Mouse (Mus musculus) limb, embryonic 10.5 days (tissue): ENCODE results near the gene Tor2a. TPM values are rescaled to one million over a fixed set of nuclear protein-coding genes. Genes with fewer than 3 reads are reported as not detected.

ENCODE experiments used
- DNase-seq: peaks from one replicate; pipeline ENCODE4 v3.0.0-alpha.2; 2017; ENCODE audit warnings: low spot score
- H3K27ac ChIP-seq: fragments of 300-500 bp; sonication (generic); 2 replicates; pipeline ENCODE4 v1.5.1; 2016; ENCODE audit warnings: mild to moderate bottlenecking
- H3K27me3 ChIP-seq: fragments of 300-500 bp; sonication (generic); 2 replicates; pipeline ENCODE4 v1.6.1; 2016; ENCODE audit warnings: low read depth, mild to moderate bottlenecking; ENCODE audit not compliant: poor library complexity, severe bottlenecking
- H3K36me3 ChIP-seq: fragments of 300-500 bp; sonication (generic); 2 replicates; pipeline ENCODE4 v1.6.1; 2016; ENCODE audit warnings: mild to moderate bottlenecking, moderate library complexity
- H3K4me1 ChIP-seq: fragments of 300-500 bp; sonication (generic); 2 replicates; pipeline ENCODE4 v1.6.1; 2016
- H3K4me3 ChIP-seq: fragments of 300-500 bp; sonication (generic); 2 replicates; pipeline ENCODE4 v1.5.1; 2016; ENCODE audit warnings: mild to moderate bottlenecking, moderate library complexity
- H3K9me3 ChIP-seq: fragments of 300-500 bp; sonication (generic); replicated peaks from 2 replicates; pipeline ENCODE4 v1.6.1; 2016; ENCODE audit warnings: mild to moderate bottlenecking
- WGBS: fragments of 180-500 bp; shearing (Covaris S2); methylation state at CpG from one replicate; pipeline ENCODE4 v1.1.7; 2016; 5-methylcytosine and 5-hydroxymethylcytosine counted together
- polyA plus RNA-seq: library from polyadenylated mRNA; unstranded; fragments of >200 nt; fragmentation: Nextera tagmentation; extraction: Ambion mirVana; gene quantifications from 2 replicates; pipeline ENCODE4 v1.2.1, GENCODE M21; 2016

The Tor2a gene
- polyA plus RNA-seq, 1 experiment from 2014 or later = 61.1 TPM

GRCm38 (mm10) chr2:32752181-32752580, 4.9 kb upstream of the Tor2a start:
- Histone ChIP-seq H3K36me3 (peaks cover 29% of the 10 kb centered on the region), H3K4me3 (peak overlapping the region; percentile 57; the same call in 1 of the 2 replicates), H3K9me3 (no peaks in the 10 kb centered on the region), H3K4me1 (peaks cover 29% of the 10 kb centered on the region), H3K27me3 (peaks cover 15% of the 10 kb centered on the region), H3K27ac (no peak overlapping the region)
- no peak for DNase-seq
- WGBS = 74% methylated on average over 10 of the region's 10 CpGs

GRCm38 (mm10) chr2:32756674-32757055, 369 bp upstream of the Tor2a start:
- DNase-seq = no peak
- Histone ChIP-seq H3K27ac (peak overlapping the region; percentile 95; the same call in 1 of the 2 replicates), H3K27me3 (peaks cover 15% of the 10 kb centered on the region), H3K4me3 (peak overlapping the region; percentile 68), H3K4me1 (peaks cover 24% of the 10 kb centered on the region), H3K36me3 (peaks cover 35% of the 10 kb centered on the region), H3K9me3 (no peaks in the 10 kb centered on the region)
- 35% methylated on average over 6 of the region's 6 CpGs for WGBS

GRCm38 (mm10) chr2:32758503-32758902, 1.5 kb downstream of the Tor2a start:
- no peak for DNase-seq
- H3K27me3 ChIP-seq = 0 out of 2 replicates have a peak, but pooled peaks cover 7% of the 10 kb centered on the region
- 71% methylated on average over 8 of the region's 8 CpGs for WGBS
- peaks cover 15% of the 10 kb centered on the region; the same call in 1 of the 2 replicates for H3K4me1 ChIP-seq
- no peak overlapping the region for H3K4me3 ChIP-seq
- H3K27ac ChIP-seq = no peak overlapping the region
- no peaks in the 10 kb centered on the region for H3K9me3 ChIP-seq
- H3K36me3 ChIP-seq = peaks cover 40% of the 10 kb centered on the region

GRCm38 (mm10) chr2:32759001-32759400, 2.0 kb downstream of the Tor2a start:
- Histone ChIP-seq H3K4me3 (no peak overlapping the region), H3K4me1 (peaks cover 15% of the 10 kb centered on the region; the same call in 1 of the 2 replicates), H3K36me3 (peaks cover 40% of the 10 kb centered on the region), H3K27me3 (0 out of 2 replicates have a peak, but pooled peaks cover 7% of the 10 kb centered on the region), H3K9me3 (no peaks in the 10 kb centered on the region), H3K27ac (no peak overlapping the region)
- WGBS = 86% methylated on average over 2 of the region's 2 CpGs
- DNase-seq = no peak

- DNase-seq = no peak
- Histone ChIP-seq H3K4me3 (no peak overlapping the region), H3K36me3 (peaks cover 34% of the 10 kb centered on the region), H3K4me1 (peaks cover 15% of the 10 kb centered on the region; the same call in 1 of the 2 replicates), H3K9me3 (no peaks in the 10 kb centered on the region), H3K27ac (no peak overlapping the region), H3K27me3 (no peaks in the 10 kb centered on the region)
- 91% methylated on average over 14 of the region's 14 CpGs for WGBS
Measured at GRCm38 (mm10) chr2:32761361-32761760, 4.3 kb downstream of the Tor2a start.

GRCm38 (mm10) chr2:32761859-32762258, 4.8 kb downstream of the Tor2a start:
- H3K27ac ChIP-seq = no peak overlapping the region
- WGBS = 95% methylated on average over 4 of the region's 4 CpGs
- H3K36me3 ChIP-seq = peaks cover 34% of the 10 kb centered on the region
- no peaks in the 10 kb centered on the region for H3K9me3 ChIP-seq
- DNase-seq = no peak
- H3K4me3 ChIP-seq = no peak overlapping the region
- no peaks in the 10 kb centered on the region for H3K27me3 ChIP-seq
- H3K4me1 ChIP-seq = peaks cover 12% of the 10 kb centered on the region; the same call in 1 of the 2 replicates

GRCm38 (mm10) chr2:32763353-32763752, 6.3 kb downstream of the Tor2a start:
- no peak for DNase-seq
- H3K9me3 ChIP-seq = no peaks in the 10 kb centered on the region
- no peaks in the 10 kb centered on the region for H3K27me3 ChIP-seq
- peaks cover 9% of the 10 kb centered on the region for H3K4me1 ChIP-seq
- H3K4me3 ChIP-seq = no peak overlapping the region
- 83% methylated on average over 3 of the region's 3 CpGs for WGBS
- H3K27ac ChIP-seq = no peak overlapping the region
- H3K36me3 ChIP-seq = peaks cover 34% of the 10 kb centered on the region

GRCm38 (mm10) chr2:32767241-32767640, 10.2 kb downstream of the Tor2a start:
- Histone ChIP-seq H3K36me3 (peaks cover 10% of the 10 kb centered on the region), H3K9me3 (no peaks in the 10 kb centered on the region), H3K4me1 (peaks cover 16% of the 10 kb centered on the region), H3K4me3 (no peak overlapping the region), H3K27ac (no peak overlapping the region), H3K27me3 (no peaks in the 10 kb centered on the region)
- no peak for DNase-seq
- WGBS = 77% methylated on average over 12 of the region's 12 CpGs

- WGBS = 46% methylated on average over 19 of the region's 19 CpGs
- DNase-seq = no peak
- peaks cover 16% of the 10 kb centered on the region for H3K4me1 ChIP-seq
- H3K27me3 ChIP-seq = no peaks in the 10 kb centered on the region
- no peak overlapping the region for H3K4me3 ChIP-seq
- H3K27ac ChIP-seq = no peak overlapping the region
- no peaks in the 10 kb centered on the region for H3K9me3 ChIP-seq
- H3K36me3 ChIP-seq = no peaks in the 10 kb centered on the region
Measured at GRCm38 (mm10) chr2:32768661-32769285, 11.7 kb downstream of the Tor2a start.

- H3K9me3 ChIP-seq = no peaks in the 10 kb centered on the region
- WGBS = 89% methylated on average over 5 of the region's 5 CpGs
- H3K36me3 ChIP-seq = no peaks in the 10 kb centered on the region
- peaks cover 16% of the 10 kb centered on the region for H3K4me1 ChIP-seq
- no peak for DNase-seq
- no peaks in the 10 kb centered on the region for H3K27me3 ChIP-seq
- no peak overlapping the region for H3K4me3 ChIP-seq
- H3K27ac ChIP-seq = no peak overlapping the region
Measured at GRCm38 (mm10) chr2:32769327-32770085, 12.5 kb downstream of the Tor2a start.

- no peak for DNase-seq
- H3K27ac ChIP-seq = no peak overlapping the region
- no peaks in the 10 kb centered on the region for H3K36me3 ChIP-seq
- 29% methylated on average over 12 of the region's 12 CpGs for WGBS
- H3K27me3 ChIP-seq = peaks cover 9% of the 10 kb centered on the region
- H3K9me3 ChIP-seq = no peaks in the 10 kb centered on the region
- H3K4me3 ChIP-seq = no peak overlapping the region
- H3K4me1 ChIP-seq = peaks cover 35% of the 10 kb centered on the region
Measured at GRCm38 (mm10) chr2:32771886-32772285, 14.9 kb downstream of the Tor2a start.

GRCm38 (mm10) chr2:32772626-32773279, 15.7 kb downstream of the Tor2a start:
- no peak overlapping the region for H3K4me3 ChIP-seq
- no peaks in the 10 kb centered on the region for H3K36me3 ChIP-seq
- no peak for DNase-seq
- whole genome bisulfite sequencing = 84% methylated on average over 8 of the region's 8 CpGs
- H3K9me3 ChIP-seq = no peaks in the 10 kb centered on the region
- peaks cover 31% of the 10 kb centered on the region for H3K4me1 ChIP-seq
- peaks cover 13% of the 10 kb centered on the region for H3K27me3 ChIP-seq
- no peak overlapping the region for H3K27ac ChIP-seq
